Mouse (Mus musculus) cerebellum, adult 11 months (tissue): ENCODE measurements around the gene Kmt5a.
A peak's percentile ranks its signal among the peaks of the same experiment; 100 is the strongest.

Experiments used
- DNase-seq: peaks from one replicate; pipeline ENCODE4 v3.0.0; 2022

Kmt5a gene

DNA sequence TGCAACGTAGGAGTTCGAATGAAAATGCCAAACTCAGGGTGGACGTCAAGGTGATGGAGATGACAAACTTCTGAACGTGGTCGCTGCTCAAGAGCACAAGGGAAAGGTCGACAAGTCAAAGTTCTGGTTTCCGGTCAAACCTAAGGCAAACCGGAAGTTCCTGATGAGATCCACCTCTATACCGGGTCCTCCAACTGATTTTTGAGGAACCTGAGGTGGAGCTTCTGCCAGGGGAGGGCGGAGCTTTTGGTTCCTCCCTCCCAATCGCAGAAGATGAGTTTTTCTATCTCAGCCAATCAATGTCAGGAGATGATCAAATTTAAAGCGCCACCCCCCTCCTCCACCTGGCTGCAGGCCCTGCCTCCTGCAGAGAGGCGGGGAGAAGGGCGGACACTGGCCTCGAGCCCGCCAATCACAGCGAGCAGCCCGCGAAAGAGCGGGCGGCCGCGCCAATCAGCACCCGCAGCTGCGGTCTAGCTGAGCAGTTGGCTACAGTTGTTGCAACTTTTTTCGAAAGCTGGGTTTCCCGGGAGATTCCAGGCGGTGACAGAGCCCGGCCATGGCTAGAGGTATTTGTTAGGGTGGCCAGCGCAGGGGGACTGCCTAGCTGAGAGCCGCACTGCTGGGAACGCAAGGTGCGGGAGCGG, at the start of gene Kmt5a:
Gene Kmt5a, plus strand, starts transcription at position 484 of the 647 bp plus-strand sequence.
- DNase-seq = peak; percentile 96

GRCm38 (mm10) chr5:124392412-124392811, 47.3 kb upstream of the Kmt5a start:
- DNase-seq = no peak

- DNase-seq = no peak
These were observed 46.0 kb upstream of the Kmt5a start for GRCm38 (mm10) chr5:124393726-124394125.

GRCm38 (mm10) chr5:124410808-124411207, 28.9 kb upstream of the Kmt5a start:
- no peak for DNase-seq

- no peak for DNase-seq
These were observed 27.6 kb upstream of the Kmt5a start for GRCm38 (mm10) chr5:124412163-124412562.

GRCm38 (mm10) chr5:124418903-124419302, 20.8 kb upstream of the Kmt5a start:
- DNase-seq = no peak

GRCm38 (mm10) chr5:124421786-124422185, 17.9 kb upstream of the Kmt5a start:
- DNase-seq = no peak

DNA sequence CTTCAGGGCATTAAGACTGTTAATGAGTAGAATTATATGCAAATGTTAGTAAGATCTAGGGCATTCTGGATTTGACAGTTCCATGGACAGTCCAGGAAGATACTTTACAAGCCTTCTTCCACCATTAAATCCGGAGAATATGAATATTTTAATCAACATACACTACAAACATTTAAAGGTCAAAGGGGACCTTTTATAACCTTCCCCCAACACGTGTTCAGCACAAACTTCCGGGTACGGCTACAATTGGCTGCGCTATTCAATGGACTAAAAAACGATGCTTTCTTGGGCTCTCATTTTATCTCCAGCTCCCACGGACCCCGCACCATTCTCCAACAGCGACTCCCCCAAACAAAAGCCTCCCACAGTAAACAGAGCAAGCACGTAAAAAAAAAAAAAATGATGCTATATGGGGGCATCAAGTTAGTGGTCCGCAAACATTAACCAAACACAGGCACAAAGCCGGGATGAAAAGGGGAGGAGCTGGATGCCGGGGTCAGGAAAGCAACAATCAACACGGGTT, 15.5 kb upstream of the Kmt5a start:
- DNase-seq = no peak

DNA sequence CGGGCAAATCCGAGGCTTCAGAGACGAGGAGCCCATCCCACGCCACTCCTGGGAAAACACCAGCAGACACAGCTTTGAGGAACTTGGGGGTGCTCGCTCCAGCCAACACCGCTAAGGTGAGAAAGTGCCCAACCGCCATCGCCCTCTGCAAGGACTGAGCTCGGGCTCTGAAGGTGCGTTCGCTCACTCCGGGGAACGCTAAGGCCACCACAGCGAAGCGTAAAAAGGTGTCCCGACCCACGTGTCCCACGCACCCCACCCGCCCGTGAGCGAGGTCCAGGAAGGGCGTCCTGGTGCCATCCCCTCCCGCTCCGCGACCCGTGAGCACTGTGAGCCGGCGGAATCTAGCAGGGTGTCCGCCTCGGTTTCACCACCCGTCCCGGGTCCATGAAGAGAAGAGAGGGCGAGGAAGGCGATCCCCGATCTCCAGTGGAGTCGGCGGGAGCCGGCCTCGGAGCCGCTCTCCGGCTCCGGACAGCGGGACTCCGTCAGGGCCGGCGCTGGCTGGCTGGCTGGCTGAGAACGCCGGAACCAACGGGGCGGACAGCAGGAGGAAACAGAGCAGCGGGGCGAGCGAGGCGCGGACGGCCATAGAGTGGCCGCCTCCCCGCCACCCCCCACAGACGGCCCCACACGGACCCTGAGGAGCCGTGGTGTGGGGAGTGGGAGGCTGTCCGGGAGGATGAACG, 14.9 kb upstream of the Kmt5a start:
- no peak for DNase-seq

- DNase-seq = peak; percentile 94
These were observed 14.1 kb upstream of the Kmt5a start, which contains the start of gene Sbno1 for GRCm38 (mm10) chr5:124425412-124426259. Gene Sbno1, minus strand, starts transcription at chr5:124426001.

DNA sequence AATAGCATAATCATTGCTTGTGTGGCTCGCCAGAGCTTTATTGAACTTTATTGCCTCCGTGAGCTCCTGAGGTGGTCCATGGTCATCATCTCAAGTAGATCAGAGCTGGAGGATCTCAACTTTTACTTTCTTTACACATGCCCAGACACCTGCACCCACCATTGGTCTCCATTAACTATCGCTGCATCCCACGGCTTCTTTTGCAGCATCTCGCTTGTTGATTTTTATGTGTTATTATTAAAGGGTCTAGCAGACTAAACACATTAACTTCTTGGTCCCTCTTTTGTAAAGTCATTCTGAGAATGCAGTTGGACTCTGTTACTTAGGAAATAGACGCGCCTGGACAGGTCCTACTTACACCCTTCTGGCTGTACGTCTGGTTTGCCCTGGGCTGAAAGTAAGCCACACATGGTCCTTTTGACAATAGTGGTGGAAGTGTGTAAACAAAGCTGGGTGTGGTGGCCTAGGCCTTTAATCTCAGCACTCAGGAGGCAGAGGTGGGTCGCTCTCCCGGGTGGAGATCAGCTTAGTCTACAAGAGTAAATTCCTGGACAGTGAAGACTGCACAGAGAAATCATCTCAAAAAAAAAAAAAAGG, 13.2 kb upstream of the Kmt5a start:
- no peak for DNase-seq

- peak; percentile 55 for DNase-seq
These were observed 7.2 kb upstream of the Kmt5a start for GRCm38 (mm10) chr5:124432398-124433012.

DNA sequence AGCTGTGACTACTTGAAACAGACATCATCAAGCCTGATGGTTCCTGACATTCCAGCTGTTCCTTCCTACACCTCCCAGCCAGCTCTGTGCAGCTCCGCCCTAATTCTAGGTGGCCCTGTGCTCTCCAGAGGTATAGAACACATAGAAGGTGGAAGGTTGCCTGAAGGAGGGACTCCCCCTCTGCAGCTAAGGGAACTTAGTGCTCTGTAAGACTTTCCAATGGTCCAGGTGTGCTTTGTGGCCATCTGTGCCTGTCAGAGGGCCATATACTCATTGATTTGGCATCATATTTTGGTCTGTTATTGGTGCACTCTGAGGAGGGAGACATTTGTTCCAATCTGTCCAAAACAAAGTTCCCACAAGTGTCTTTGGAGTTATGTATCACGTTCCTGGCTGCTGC, 6.7 kb upstream of the Kmt5a start:
- no peak for DNase-seq

DNA sequence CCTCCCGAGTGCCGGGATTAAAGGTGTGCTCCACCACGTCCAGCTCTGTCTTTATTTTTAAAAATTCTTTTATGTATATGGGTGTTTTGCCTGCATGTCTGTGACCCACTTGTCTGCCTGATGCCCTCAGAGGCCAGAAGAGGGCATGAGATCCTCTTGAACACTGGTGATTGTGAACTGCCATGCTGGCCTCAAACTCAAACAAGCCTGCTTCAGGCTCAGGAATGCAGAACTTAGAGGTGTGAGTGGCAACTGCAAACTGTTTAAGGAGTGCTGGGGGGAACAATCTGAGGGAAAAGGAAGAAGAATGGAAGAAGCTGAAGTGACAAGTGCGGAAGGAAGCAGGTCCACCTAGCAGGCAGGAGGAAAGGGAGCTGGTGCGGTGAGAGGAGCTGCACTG, 1.5 kb upstream of the Kmt5a start:
- DNase-seq = no peak

DNA sequence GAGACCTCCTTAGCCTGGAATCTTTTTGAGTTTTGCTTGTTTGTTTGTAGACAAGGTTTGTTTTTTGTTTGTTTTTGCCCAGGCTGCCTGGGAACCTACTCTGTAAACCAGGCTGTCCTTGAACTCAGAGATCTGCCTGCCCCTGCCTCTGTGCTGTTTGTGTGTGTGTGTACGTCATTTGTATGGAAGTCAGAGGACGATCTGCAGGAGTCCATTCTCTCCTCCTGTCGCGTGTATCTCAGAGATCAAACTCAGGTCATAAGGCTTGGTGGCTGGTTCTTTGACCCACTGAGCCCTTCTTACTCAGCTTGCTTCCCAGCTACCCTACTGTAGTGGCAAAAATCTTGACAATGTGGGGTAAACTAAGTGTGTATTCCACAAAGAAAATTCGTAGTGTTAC, 984 bp upstream of the Kmt5a start:
- no peak for DNase-seq

GRCm38 (mm10) chr5:124440094-124440701, 468 bp downstream of the Kmt5a start:
- no peak for DNase-seq

- DNase-seq = no peak
These were observed 2.9 kb downstream of the Kmt5a start for GRCm38 (mm10) chr5:124442628-124443027.

DNA sequence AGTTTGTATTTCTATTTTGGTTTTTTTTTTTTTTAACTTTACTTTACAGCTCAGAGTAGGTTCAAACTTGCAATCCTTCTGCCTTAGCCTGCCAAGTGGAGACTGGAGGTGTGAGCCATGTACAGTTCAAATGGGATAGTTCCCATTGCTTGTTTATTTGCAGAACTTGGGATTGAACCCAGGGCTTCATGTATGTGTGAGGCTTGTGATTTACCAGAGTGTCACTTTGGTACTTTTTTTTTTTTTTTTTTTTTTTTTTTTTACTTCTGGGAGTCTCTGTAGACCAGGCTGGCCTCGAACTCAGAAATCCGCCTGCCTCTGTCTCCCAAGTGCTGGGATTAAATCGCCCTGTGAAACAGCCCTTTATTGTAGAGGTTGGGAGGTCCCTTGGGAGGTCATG, 4.5 kb downstream of the Kmt5a start:
- no peak for DNase-seq

GRCm38 (mm10) chr5:124444661-124445561, 5.2 kb downstream of the Kmt5a start:
- peak; percentile 71 for DNase-seq

DNA sequence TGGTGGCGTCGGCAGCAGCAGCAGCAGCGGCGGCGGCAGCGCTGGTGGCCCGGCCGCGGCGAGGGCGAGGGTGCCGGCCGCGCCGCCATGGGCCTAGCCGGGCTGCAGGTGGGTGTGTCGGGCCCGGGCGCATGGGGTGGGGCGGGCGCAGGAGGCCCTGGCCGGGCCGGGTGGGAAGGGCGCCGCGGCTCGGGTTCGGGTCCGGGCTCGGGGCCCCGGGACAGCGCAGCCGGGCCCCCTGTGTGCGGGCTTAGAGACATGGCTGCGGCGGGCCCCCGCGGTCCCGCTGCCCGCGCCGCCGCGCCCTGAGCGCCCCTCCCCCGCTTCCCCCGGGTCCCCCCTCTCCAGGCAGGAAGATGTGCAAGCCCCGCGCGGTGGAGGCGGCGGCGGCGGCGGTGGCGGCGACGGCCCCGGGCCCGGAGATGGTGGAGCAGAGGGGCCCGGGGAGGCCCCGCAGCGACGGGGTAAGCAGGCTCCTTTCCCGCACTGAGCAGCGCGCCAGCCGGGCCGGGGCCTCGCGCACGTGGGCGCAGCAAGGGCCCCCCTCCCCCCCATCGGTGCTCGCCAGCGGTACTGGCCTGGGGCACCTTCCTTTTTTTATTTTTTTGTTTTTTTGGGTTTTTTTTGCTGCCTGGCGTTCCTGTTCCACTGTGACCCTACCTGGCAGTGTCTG, 6.0 kb downstream of the Kmt5a start:
- DNase-seq = peak; percentile 39
